Mouse (Mus musculus) intestine, embryonic 14.5 days (tissue): ENCODE measurements around the gene Abca13. TPM values are rescaled to one million over a fixed set of nuclear protein-coding genes. Genes with fewer than 3 reads are reported as not detected.

Experiments
- ATAC-seq: fragments of 200-750 bp; cut with Nextera tagmentation; replicated peaks from 2 replicates; pipeline ENCODE4 v1.8.0; 2017; ENCODE audit warnings: low read depth, moderate number of reproducible peaks, moderate TSS enrichment, moderate library complexity; ENCODE audit not compliant: low FRiP score, low TSS enrichment
- DNase-seq: peaks from one replicate; pipeline ENCODE4 v3.0.0-alpha.2; 2018; ENCODE audit warnings: low spot score
- H3K27ac ChIP-seq: fragments of 300-500 bp; sonication (generic); 2 replicates; pipeline ENCODE4 v1.5.1; 2014; ENCODE audit warnings: low read depth, mild to moderate bottlenecking, control low read depth
- H3K27me3 ChIP-seq: fragments of 300-500 bp; sonication (generic); replicated peaks from 2 replicates; pipeline ENCODE4 v1.6.1; 2014; ENCODE audit warnings: low read length, control low read depth; ENCODE audit not compliant: control insufficient read depth, insufficient read depth
- H3K36me3 ChIP-seq: fragments of 300-500 bp; sonication (generic); 2 replicates; pipeline ENCODE4 v1.6.1; 2014; ENCODE audit warnings: low read length, control low read depth; ENCODE audit not compliant: control insufficient read depth, insufficient read depth
- H3K4me1 ChIP-seq: fragments of 300-500 bp; sonication (generic); replicated peaks from 2 replicates; pipeline ENCODE4 v1.6.1; 2014; ENCODE audit warnings: low read length, control low read depth, mixed read lengths; ENCODE audit not compliant: control insufficient read depth, insufficient read depth
- H3K4me2 ChIP-seq: fragments of 300-500 bp; sonication (generic); 2 replicates; pipeline ENCODE4 v1.6.1; 2014; ENCODE audit warnings: low read length
- H3K4me3 ChIP-seq: fragments of 300-500 bp; sonication (generic); 2 replicates; pipeline ENCODE4 v1.5.1; 2014; ENCODE audit warnings: low read depth, low read length, control low read depth, mixed read lengths
- H3K9ac ChIP-seq: fragments of 300-500 bp; sonication (generic); 2 replicates; pipeline ENCODE4 v1.6.1; 2014; ENCODE audit warnings: mild to moderate bottlenecking, low read length
- H3K9me3 ChIP-seq: fragments of 300-500 bp; sonication (generic); 2 replicates; pipeline ENCODE4 v1.6.1; 2016; ENCODE audit warnings: low read length, control low read depth; ENCODE audit not compliant: control insufficient read depth
- WGBS: fragments of 180-500 bp; shearing (Covaris S2); extraction: QIAGEN DNeasy Blood & Tissue Kit; methylation state at CpG from one replicate; pipeline ENCODE4 v1.1.7; 2014; 5-methylcytosine and 5-hydroxymethylcytosine counted together
- polyA plus RNA-seq: library from polyadenylated mRNA; unstranded; fragments of >200 nt; fragmentation: Nextera tagmentation; extraction: Ambion mirVana; gene quantifications from 2 replicates; pipeline ENCODE4 v1.2.1, GENCODE M21; 2014

Abca13 gene
- polyA plus RNA-seq, 1 experiment from 2014 or later: 0.07 TPM

DNA sequence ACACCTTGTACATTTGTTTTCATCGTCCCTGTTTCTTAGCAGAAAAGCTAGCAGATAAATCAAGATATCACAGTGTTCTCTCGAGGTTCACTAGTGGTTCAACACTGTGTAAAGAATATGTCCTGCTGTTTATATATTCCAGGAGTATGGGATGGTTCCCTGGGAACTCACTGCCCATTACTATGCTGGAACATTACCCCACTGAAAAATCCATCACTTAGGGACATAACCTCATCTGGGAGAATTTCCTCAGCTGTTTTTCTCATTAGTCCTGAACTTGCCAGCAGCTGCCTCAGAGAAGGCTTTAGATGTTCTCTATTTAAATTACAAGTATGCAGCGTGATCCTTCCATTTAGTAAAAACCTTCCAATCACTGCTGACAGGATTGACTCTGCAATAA is 513.4 kb downstream of the Abca13 start:
- no peak overlapping the region for H3K4me2 ChIP-seq
- H3K36me3 ChIP-seq: no peaks in the 10 kb centered on the region
- ATAC-seq (no peak), DNase-seq (no peak)
- H3K4me3 ChIP-seq: no peak overlapping the region
- 45% methylated on average over 3 of the region's 3 CpGs for WGBS
- H3K4me1 ChIP-seq: no peaks in the 10 kb centered on the region
- no peak overlapping the region for H3K27ac ChIP-seq
- no peaks in the 10 kb centered on the region for H3K9me3 ChIP-seq
- no peaks in the 10 kb centered on the region for H3K27me3 ChIP-seq
- no peak overlapping the region for H3K9ac ChIP-seq

DNA sequence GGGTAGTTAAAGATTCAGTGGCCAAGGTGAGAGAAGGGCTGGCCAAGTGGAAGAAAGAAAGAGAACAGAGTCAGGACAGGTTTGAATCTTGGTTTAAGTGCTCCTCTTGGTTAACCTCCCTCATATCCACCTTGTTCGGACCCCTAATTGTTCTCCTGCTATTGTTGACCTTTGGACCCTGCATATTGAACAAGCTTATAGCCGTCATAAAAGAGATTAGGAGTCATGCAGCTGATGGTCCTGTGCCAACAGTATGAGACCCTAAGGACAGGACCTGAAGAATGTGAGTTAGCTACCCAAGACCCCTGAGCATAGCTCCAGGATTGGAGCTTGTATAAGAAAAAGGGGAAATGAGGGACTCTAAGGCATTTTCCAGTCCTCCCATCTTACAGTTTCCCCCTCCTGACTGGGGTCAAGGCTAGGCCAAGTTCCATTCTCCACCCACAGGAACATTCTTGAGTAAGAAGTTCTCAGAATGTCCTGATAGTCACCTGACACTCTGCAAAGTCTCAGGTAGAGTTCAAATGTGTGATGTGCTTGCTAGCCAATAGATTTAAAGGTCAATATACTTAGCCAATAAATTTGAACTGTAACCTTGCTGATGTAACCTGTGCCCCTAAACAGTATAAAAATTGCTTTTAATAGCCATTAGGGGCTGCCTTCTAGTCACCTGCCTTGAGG is 536.2 kb downstream of the Abca13 start:
- ATAC-seq: peak; percentile 87
- Histone ChIP-seq H3K36me3 (no peaks in the 10 kb centered on the region), H3K27ac (no peak overlapping the region), H3K4me1 (no peaks in the 10 kb centered on the region), H3K4me3 (no peak overlapping the region), H3K9me3 (no peaks in the 10 kb centered on the region), H3K27me3 (no peaks in the 10 kb centered on the region), H3K4me2 (no peak overlapping the region), H3K9ac (no peak overlapping the region)
- DNase-seq: peak; percentile 58
- 68% methylated on average over 2 of the region's 2 CpGs for WGBS

DNA sequence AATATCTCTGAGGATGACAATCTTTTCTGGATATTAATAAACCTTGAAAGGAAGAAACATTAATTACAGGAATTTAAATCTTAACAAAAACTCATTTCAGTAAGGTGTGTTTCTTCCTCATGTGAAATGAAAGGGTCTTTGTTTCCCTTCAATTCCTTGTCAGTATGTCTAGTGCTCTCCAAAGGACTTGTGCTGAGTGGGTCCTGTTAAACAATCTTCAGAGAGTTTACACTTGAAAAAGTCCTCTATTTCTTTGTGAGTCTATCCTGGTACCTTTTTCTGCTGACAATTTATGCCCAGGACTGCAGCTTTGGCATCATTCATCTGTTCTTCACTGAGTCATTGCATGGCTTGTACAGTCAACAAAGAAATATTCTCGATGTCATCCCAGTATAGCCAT is 539.6 kb downstream of the Abca13 start:
- H3K27ac ChIP-seq: no peak overlapping the region
- DNase-seq: no peak
- H3K4me2 ChIP-seq: no peak overlapping the region
- ATAC-seq: no peak
- H3K9ac ChIP-seq: no peak overlapping the region
- no peaks in the 10 kb centered on the region for H3K27me3 ChIP-seq
- H3K4me1 ChIP-seq: no peaks in the 10 kb centered on the region
- 61% methylated on average over 1 of the region's 1 CpGs for WGBS
- H3K4me3 ChIP-seq: no peak overlapping the region
- no peaks in the 10 kb centered on the region for H3K36me3 ChIP-seq
- H3K9me3 ChIP-seq: no peaks in the 10 kb centered on the region

Other genes with a start within 250 kb of the Abca13 start
- gene Pkd1l1, start 218.7 kb upstream of the Abca13 start, polyA plus RNA-seq: 0.05 and 0.15 TPM in 2 replicates
- 16.9 and 17.9 TPM in 2 replicates for gene Hus1, start 180.8 kb upstream of the Abca13 start, polyA plus RNA-seq
- 0.31 and 0.51 TPM in 2 replicates for gene Gm11992, start 143.3 kb upstream of the Abca13 start, polyA plus RNA-seq
- 0.15 and 0.16 TPM in 2 replicates for gene Sun3, start 143.0 kb upstream of the Abca13 start, polyA plus RNA-seq
- 4.7 and 6.7 TPM in 2 replicates for gene Upp1, start 73.8 kb upstream of the Abca13 start, polyA plus RNA-seq